Mouse (Mus musculus): ENCODE data around the gene Aldh16a1. TPM values are rescaled to one million over a fixed set of nuclear protein-coding genes. Genes with fewer than 3 reads are reported as not detected.
"Not testable (repeated sequence)": the region's sequence is repeated elsewhere in the genome, so short reads cannot be mapped to it uniquely, and the experiment has no call there.

Gene Aldh16a1
- polyA plus RNA-seq, 1 experiment from 2014 or later, result 26.7 TPM

DNA sequence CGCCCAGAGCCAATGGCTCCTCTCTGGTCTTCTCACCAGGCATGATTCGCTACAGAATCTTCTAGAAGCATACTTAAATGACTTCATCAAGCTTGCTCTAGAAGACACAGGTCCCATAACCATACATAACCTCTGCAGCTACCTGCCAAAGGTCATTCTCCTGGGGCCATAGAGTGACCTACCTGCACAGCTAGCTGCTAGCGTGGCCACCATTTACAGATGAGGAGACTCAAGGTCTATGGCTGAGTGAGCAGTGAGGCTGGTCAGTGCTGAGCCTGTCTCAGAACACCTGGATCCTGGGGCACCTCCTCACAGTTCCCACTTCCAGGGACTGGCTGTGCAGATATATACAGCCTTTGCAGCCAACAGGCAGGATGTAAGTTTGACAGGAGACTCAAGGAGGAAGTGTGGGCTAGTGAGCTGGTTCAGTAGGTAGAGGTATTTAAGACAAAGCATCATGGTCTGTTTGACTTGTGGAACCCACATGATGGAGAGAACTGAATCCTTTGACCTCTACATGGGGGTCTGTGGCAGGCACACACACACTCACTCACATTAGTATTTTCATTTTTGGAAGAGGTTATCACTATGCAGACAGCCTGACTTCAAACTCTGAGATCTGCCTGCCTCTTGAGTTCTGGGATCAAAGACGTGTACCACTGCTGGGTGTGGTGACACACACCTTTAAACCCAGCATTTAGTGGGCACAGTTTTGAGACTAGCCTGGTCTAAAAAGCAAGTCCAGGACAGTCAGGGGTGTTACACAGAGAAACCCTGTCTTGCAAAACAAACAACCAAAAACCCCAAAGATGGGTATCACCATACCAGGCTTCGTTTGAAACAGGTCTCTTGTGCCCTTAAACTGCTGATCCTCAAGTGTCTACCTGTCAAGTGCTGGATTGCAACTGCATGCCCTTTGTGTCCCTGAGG, 34.3 kb downstream of the Aldh16a1 start:
- TF ChIP-seq EP300 (IDR thresholded peaks at IDR 0.05) (no peak), CTCF (IDR thresholded peaks at IDR 0.05) (no peak)
- H3K4me3 ChIP-seq (ENCODE audit: low read depth, low read length), result no peak overlapping the region
- H3K4me2 ChIP-seq (replicated peaks; ENCODE audit: low read depth, low read length), result no peak overlapping the region
- no peak overlapping the region for H3K27ac ChIP-seq (ENCODE audit: low read length)
- no peaks in the 10 kb centered on the region for H3K9me3 ChIP-seq (ENCODE audit: low read length)
- no peak for DNase-seq (ENCODE audit: low spot score)
- ATAC-seq, result no peak
- no peak overlapping the region for H3K9ac ChIP-seq (replicated peaks; ENCODE audit: low read depth)
- no peaks in the 10 kb centered on the region for H3K27me3 ChIP-seq (replicated peaks; ENCODE audit: insufficient read depth, low read length)
- WGBS, result 73% methylated on average over 5 of the region's 5 CpGs
- peaks cover 4% of the 10 kb centered on the region; the same call in 1 of the 2 replicates for H3K4me1 ChIP-seq (ENCODE audit: insufficient read depth, low read depth, low read length)
- peaks cover 9% of the 10 kb centered on the region; the same call in 1 of the 2 replicates for H3K36me3 ChIP-seq (ENCODE audit: insufficient read depth, low read length)

DNA sequence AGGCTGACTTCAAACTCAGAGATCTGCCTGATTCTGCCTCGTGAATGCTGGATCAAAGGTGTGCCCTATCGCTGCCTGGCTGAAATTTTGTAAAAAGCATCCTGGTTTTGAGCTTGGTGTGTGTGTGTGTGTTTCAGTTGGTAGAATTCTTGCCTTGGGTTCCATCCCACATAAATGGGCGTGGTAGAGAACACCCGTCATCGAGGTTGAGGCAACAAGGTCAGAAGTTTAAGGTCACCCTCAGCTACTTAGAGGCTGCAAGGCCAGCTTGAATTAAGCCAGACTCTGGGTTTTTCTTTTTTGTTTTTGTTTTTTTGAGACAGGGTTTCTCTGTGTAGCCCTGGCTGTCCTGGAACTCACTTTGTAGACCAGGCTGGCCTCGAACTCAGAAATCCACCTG, 36.0 kb downstream of the Aldh16a1 start:
- no peaks in the 10 kb centered on the region for H3K27me3 ChIP-seq (replicated peaks; ENCODE audit: insufficient read depth, low read length)
- 88% methylated on average over 6 of the region's 6 CpGs for WGBS
- no peaks in the 10 kb centered on the region for H3K9me3 ChIP-seq (ENCODE audit: low read length)
- H3K36me3 ChIP-seq (ENCODE audit: insufficient read depth, low read length), result peaks cover 9% of the 10 kb centered on the region; the same call in 1 of the 2 replicates
- H3K4me1 ChIP-seq (ENCODE audit: insufficient read depth, low read depth, low read length), result peaks cover 4% of the 10 kb centered on the region; the same call in 1 of the 2 replicates
- H3K4me2 ChIP-seq (replicated peaks; ENCODE audit: low read depth, low read length), result no peak overlapping the region
- H3K9ac ChIP-seq (replicated peaks; ENCODE audit: low read depth), result no peak overlapping the region
- ATAC-seq (no peak), DNase-seq (ENCODE audit: low spot score) (no peak)
- H3K27ac ChIP-seq (ENCODE audit: low read length), result no peak overlapping the region
- TF ChIP-seq EP300 (IDR thresholded peaks at IDR 0.05) (no peak), CTCF (IDR thresholded peaks at IDR 0.05) (no peak)
- H3K4me3 ChIP-seq (ENCODE audit: low read depth, low read length), result no peak overlapping the region

DNA sequence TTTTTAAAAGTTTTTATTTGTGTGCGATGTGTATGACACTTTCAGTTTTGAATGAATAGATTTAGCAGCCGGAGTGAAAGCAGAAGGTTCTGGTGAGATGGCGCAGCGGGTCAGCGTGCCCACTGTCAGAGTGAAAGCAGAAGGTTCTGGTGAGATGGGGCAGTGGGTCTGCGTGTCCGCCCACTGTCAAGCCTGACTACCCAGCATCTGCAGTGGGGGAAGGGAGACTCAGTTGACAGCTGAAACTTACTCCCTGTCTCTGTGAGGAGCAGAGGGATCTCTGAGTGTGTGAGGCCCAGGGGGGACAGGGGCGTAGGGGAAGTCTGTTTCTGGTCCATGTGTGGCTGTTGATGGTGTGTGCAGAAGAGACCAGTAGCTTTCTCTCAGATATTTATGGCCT, 36.8 kb downstream of the Aldh16a1 start:
- no peak for DNase-seq (ENCODE audit: low spot score)
- Histone ChIP-seq H3K4me3 (ENCODE audit: low read depth, low read length) (no peak overlapping the region), H3K4me2 (replicated peaks; ENCODE audit: low read depth, low read length) (no peak overlapping the region), H3K4me1 (ENCODE audit: insufficient read depth, low read depth, low read length) (no peaks in the 10 kb centered on the region), H3K27ac (ENCODE audit: low read length) (0 out of 2 replicates have a peak overlapping the region, but pooled peaks have one; percentile 14), H3K9ac (replicated peaks; ENCODE audit: low read depth) (no peak overlapping the region), H3K27me3 (replicated peaks; ENCODE audit: insufficient read depth, low read length) (no peaks in the 10 kb centered on the region), H3K36me3 (ENCODE audit: insufficient read depth, low read length) (peaks cover 9% of the 10 kb centered on the region; the same call in 1 of the 2 replicates), H3K9me3 (ENCODE audit: low read length) (no peaks in the 10 kb centered on the region)
- TF ChIP-seq EP300 (IDR thresholded peaks at IDR 0.05), result no peak
- TF ChIP-seq CTCF (IDR thresholded peaks at IDR 0.05), result no peak
- no peak for ATAC-seq
- 83% methylated on average over 8 of the region's 8 CpGs for WGBS

DNA sequence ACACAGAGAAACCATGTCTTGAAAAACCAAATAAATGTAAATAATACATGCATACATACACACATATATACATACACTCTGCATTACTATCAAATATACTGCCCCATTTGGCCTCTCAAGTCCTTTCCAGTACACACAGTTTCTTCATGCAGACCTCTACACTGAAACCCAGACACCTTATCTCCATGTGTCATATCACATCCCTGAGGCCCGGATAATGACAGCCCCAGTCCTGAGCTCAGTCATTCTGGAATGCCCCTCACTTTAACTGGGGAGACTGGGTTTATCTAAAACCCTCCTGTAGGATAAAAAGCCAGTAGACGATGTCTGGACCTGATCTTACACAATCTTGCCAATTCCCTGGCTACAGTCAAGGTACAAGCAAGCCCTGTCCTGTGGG, 40.9 kb downstream of the Aldh16a1 start:
- no peak overlapping the region for H3K27ac ChIP-seq (ENCODE audit: low read length)
- no peaks in the 10 kb centered on the region for H3K4me1 ChIP-seq (ENCODE audit: insufficient read depth, low read depth, low read length)
- H3K36me3 ChIP-seq (ENCODE audit: insufficient read depth, low read length), result no peaks in the 10 kb centered on the region
- H3K9me3 ChIP-seq (ENCODE audit: low read length), result no peaks in the 10 kb centered on the region
- H3K9ac ChIP-seq (replicated peaks; ENCODE audit: low read depth), result no peak overlapping the region
- DNase-seq (ENCODE audit: low spot score) (no peak), ATAC-seq (no peak)
- no peak overlapping the region for H3K4me3 ChIP-seq (ENCODE audit: low read depth, low read length)
- TF ChIP-seq CTCF (IDR thresholded peaks at IDR 0.05) (no peak), EP300 (IDR thresholded peaks at IDR 0.05) (no peak)
- H3K4me2 ChIP-seq (replicated peaks; ENCODE audit: low read depth, low read length), result no peak overlapping the region
- WGBS, result 67% methylated on average over 2 of the region's 2 CpGs
- H3K27me3 ChIP-seq (replicated peaks; ENCODE audit: insufficient read depth, low read length), result no peaks in the 10 kb centered on the region

DNA sequence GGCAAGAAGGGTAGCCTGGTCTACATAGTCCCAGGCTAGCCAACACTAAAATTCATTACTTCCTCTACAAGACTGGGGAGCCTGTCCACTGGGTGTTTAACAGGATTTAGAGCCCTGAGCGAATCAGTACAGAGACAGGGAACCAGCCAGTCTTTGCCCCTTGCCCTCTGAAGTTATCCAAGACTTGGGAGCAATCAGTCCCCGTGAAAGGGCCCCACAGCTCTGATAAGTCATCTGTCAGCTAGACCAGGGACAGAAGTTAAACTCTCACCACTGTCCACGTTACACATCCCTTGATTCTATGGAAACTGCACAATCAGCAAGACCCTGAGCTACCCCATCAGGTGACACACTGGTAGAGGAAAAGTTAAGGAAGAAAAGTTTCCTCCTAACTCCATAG, 41.9 kb downstream of the Aldh16a1 start:
- no peak overlapping the region for H3K9ac ChIP-seq (replicated peaks; ENCODE audit: low read depth)
- no peak overlapping the region for H3K4me3 ChIP-seq (ENCODE audit: low read depth, low read length)
- no peak overlapping the region for H3K4me2 ChIP-seq (replicated peaks; ENCODE audit: low read depth, low read length)
- H3K4me1 ChIP-seq (ENCODE audit: insufficient read depth, low read depth, low read length), result no peaks in the 10 kb centered on the region
- ATAC-seq (no peak), DNase-seq (ENCODE audit: low spot score) (no peak)
- H3K36me3 ChIP-seq (ENCODE audit: insufficient read depth, low read length), result no peaks in the 10 kb centered on the region
- H3K9me3 ChIP-seq (ENCODE audit: low read length), result no peaks in the 10 kb centered on the region
- no peak overlapping the region for H3K27ac ChIP-seq (ENCODE audit: low read length)
- WGBS, result 42% methylated on average over 3 of the region's 3 CpGs
- TF ChIP-seq CTCF (IDR thresholded peaks at IDR 0.05) (no peak), EP300 (IDR thresholded peaks at IDR 0.05) (no peak)
- H3K27me3 ChIP-seq (replicated peaks; ENCODE audit: insufficient read depth, low read length), result no peaks in the 10 kb centered on the region

DNA sequence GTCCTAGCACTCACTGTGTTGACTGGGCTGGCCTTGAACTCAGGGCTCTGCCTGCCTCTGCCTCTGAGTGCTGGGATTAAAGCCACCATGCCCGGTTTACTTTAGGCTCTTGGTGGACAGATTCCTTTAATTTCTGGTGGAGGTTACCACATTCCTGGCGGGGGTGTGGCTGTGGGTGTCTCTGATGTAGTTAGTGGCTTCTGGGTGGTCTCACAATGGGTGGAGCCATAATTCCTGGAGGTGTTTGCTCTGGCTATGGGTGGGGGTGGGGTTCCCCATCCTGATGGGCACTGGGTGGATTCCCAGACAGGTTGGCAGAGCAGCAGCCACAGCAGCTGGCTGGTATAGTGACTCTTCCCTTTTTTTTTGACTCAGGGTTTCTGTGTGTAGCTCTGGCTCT, 42.4 kb downstream of the Aldh16a1 start:
- Histone ChIP-seq H3K4me2 (replicated peaks; ENCODE audit: low read depth, low read length) (no peak overlapping the region), H3K4me3 (ENCODE audit: low read depth, low read length) (no peak overlapping the region), H3K9me3 (ENCODE audit: low read length) (no peaks in the 10 kb centered on the region), H3K4me1 (ENCODE audit: insufficient read depth, low read depth, low read length) (no peaks in the 10 kb centered on the region), H3K27me3 (replicated peaks; ENCODE audit: insufficient read depth, low read length) (no peaks in the 10 kb centered on the region), H3K9ac (replicated peaks; ENCODE audit: low read depth) (no peak overlapping the region), H3K36me3 (ENCODE audit: insufficient read depth, low read length) (no peaks in the 10 kb centered on the region), H3K27ac (ENCODE audit: low read length) (no peak overlapping the region)
- ATAC-seq (no peak), DNase-seq (ENCODE audit: low spot score) (no peak)
- WGBS, result 38% methylated on average over 2 of the region's 2 CpGs
- TF ChIP-seq EP300 (IDR thresholded peaks at IDR 0.05) (no peak), CTCF (IDR thresholded peaks at IDR 0.05) (no peak)

DNA sequence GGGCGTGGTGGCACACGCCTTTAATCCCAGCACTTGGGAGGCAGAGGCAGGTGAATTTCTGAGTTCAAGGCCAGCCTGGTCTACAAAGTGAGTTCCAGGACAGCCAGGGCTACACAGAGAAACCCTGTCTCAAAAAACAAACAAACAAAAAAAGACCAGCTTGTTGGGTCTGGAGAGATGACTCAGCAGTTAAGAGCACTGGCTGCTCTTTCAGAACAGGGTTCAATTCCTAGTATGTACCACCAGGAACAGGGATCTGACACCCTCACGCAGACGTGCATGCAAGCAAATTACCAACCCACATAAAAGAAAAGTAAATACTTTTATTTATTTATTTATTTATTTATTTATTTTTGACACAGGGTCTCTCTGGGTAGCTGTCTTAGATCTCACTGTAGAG, 44.3 kb downstream of the Aldh16a1 start:
- H3K4me1 ChIP-seq (ENCODE audit: insufficient read depth, low read depth, low read length); DNase-seq (ENCODE audit: low spot score); ATAC-seq; H3K4me3 ChIP-seq (ENCODE audit: low read depth, low read length); H3K9me3 ChIP-seq (ENCODE audit: low read length); H3K9ac ChIP-seq (replicated peaks; ENCODE audit: low read depth); H3K36me3 ChIP-seq (ENCODE audit: insufficient read depth, low read length); H3K27ac ChIP-seq (ENCODE audit: low read length); H3K4me2 ChIP-seq (replicated peaks; ENCODE audit: low read depth, low read length); H3K27me3 ChIP-seq (replicated peaks; ENCODE audit: insufficient read depth, low read length): not testable (repeated sequence)
- WGBS, result 83% methylated on average over 4 of the region's 4 CpGs
